Mouse (Mus musculus) forebrain, embryonic 15.5 days (tissue): ENCODE results near the gene Tinf2. TPM values are rescaled to one million over a fixed set of nuclear protein-coding genes. Genes with fewer than 3 reads are reported as not detected.

ENCODE experiments used
- ATAC-seq: fragments of 200-750 bp; cut with Nextera tagmentation; replicated peaks from 2 replicates; pipeline ENCODE4 v1.8.0; 2017; ENCODE audit warnings: mild to moderate bottlenecking, moderate TSS enrichment, moderate library complexity
- H3K27ac ChIP-seq: fragments of 300-500 bp; sonication (generic); replicated peaks from 2 replicates; pipeline ENCODE4 v1.5.1; 2015; ENCODE audit warnings: mild to moderate bottlenecking, inconsistent platforms
- H3K27me3 ChIP-seq: fragments of 300-500 bp; sonication (generic); 2 replicates; pipeline ENCODE4 v1.6.1; 2015; ENCODE audit warnings: inconsistent platforms
- H3K36me3 ChIP-seq: fragments of 300-500 bp; sonication (generic); 2 replicates; pipeline ENCODE4 v1.6.1; 2015; ENCODE audit warnings: mild to moderate bottlenecking, inconsistent platforms
- H3K4me1 ChIP-seq: fragments of 300-500 bp; sonication (generic); 2 replicates; pipeline ENCODE4 v1.6.1; 2015; ENCODE audit warnings: inconsistent platforms
- H3K4me2 ChIP-seq: fragments of 300-500 bp; sonication (generic); replicated peaks from 2 replicates; pipeline ENCODE4 v1.6.1; 2015; ENCODE audit warnings: mild to moderate bottlenecking, inconsistent platforms
- H3K4me3 ChIP-seq: fragments of 300-500 bp; sonication (generic); 2 replicates; pipeline ENCODE4 v1.5.1; 2015; ENCODE audit warnings: mild to moderate bottlenecking, inconsistent platforms
- H3K9ac ChIP-seq: fragments of 300-500 bp; sonication (generic); replicated peaks from 2 replicates; pipeline ENCODE4 v1.6.1; 2015; ENCODE audit warnings: mild to moderate bottlenecking, inconsistent platforms
- H3K9me3 ChIP-seq: fragments of 300-500 bp; sonication (generic); 2 replicates; pipeline ENCODE4 v1.6.1; 2016; ENCODE audit warnings: inconsistent platforms
- WGBS: fragments of 180-500 bp; shearing (Covaris S2); methylation state at CpG from one replicate; pipeline ENCODE4 v1.1.7; 2015; ENCODE audit warnings: mixed read lengths; 5-methylcytosine and 5-hydroxymethylcytosine counted together
- polyA plus RNA-seq: library from polyadenylated mRNA; unstranded; fragments of >200 nt; fragmentation: Nextera tagmentation; extraction: Ambion mirVana; gene quantifications from 2 replicates; pipeline ENCODE4 v1.2.1, GENCODE M21; 2015

The Tinf2 gene
- polyA plus RNA-seq, 1 experiment from 2014 or later, result 32.9 TPM

DNA sequence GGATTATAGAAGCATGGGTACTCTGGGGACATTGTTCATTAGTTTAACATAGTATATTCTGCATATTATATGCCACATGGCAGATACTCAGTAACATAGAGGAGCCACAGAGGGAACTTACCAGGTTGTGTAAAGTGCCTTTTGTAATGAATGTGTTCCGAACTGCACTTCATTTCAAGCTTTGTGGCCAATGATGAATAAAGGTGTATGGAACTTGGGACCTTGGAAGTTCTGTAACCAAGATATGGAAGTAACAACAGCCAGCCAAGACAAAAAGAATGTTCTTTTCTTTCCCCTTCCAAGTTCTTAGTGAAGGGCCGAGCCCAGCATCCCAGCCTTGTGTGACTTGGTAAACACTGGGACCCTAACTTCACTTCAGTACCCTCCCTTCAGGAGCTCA is 31.7 kb downstream of the Tinf2 start, which contains the start of gene Tssk4:
TSS of gene Tssk4 (plus strand) at position 301 of the 400 bp plus-strand sequence.
- no peak for ATAC-seq
- Histone ChIP-seq H3K4me1 (peaks cover 4% of the 10 kb centered on the region), H3K9ac (no peak within 1 kb of the TSS), H3K4me2 (no peak within 1 kb of the TSS), H3K36me3 (no peaks in the 10 kb centered on the region), H3K27me3 (no peaks in the 10 kb centered on the region), H3K27ac (no peak within 1 kb of the TSS), H3K9me3 (no peaks in the 10 kb centered on the region), H3K4me3 (no peak within 1 kb of the TSS)
- WGBS, result 97% methylated on average over 2 of the region's 2 CpGs

DNA sequence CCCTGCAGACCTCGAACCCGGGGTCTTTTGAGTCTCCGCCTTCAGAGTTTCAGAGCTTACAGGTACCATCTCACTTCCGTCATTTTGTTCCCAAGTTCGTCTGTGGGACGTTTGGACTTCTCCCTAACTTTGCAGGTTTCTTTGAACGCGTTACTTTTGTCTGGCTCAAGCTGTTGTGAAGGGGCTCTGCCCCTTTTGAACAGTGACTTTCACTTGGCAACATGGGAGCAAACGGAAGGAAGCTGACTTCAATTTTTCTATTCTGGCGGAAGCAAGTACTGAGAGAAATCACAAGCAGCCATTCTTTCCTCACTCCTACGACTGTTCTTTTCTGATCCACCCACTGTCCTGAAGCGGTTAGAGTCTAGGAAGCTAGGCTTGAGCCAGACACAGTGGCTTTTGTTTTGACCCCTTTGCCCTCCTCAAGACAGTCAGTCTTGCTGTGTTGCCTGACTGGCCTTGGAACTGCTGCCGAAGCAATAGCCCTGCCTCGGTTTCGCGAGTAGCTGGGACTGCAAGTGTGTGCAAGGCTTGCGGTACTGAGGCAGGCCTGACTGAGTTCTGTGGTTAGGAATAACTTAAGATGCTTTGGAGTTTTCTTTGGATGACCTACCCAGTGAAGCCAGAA is 37.2 kb downstream of the Tinf2 start:
- ATAC-seq, result no peak
- WGBS, result 29% methylated on average over 17 of the region's 17 CpGs
- peaks cover 18% of the 10 kb centered on the region for H3K36me3 ChIP-seq

DNA sequence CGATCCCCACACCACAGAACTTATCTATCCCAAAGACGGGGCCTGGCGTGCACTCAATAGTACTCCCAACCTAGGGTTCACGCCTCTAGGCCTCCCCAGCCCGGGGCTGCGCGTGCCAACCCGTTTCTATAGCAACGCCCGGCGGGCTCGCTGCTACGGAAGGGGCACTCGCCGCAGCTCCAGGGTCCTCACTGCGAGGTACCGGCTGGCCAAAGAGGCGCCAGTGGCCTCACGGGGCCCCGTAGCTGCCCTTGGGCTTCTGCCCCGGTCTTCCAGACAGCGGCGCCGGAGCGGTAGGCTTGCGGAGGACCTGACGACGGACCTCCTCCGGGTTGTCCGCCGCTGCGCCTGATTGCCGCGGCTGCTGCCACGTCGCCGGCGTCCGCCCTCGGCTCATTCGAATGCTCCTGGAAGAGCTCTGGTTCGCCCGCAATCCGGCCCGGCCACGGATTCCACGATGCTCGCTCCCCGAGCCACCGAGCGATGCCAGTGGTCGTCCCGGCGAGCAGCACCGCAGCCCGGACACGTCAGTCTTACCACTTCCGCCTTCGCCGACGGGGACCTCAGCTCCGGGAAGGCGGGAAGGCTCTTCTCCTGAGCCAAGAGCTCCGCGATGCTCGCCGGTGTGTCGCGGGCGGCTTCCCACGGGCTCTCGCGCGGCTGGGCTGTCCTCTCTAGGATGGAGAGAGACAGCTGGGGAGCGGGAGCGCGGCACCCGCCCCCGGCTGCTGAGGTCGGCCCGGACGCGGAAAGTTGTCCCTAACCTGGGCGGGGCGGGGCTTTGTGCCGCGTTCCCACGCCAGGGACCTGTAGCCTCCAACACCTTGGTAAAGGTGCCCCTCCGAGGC is 38.3 kb downstream of the Tinf2 start, which contains the start of gene Tm9sf1:
TSS of gene Tm9sf1 (minus strand) at position 747 of the 848 bp plus-strand sequence.
- peak within 1 kb of the TSS; percentile 94 for H3K27ac ChIP-seq
- no peaks in the 10 kb centered on the region for H3K27me3 ChIP-seq
- H3K36me3 ChIP-seq, result peaks cover 28% of the 10 kb centered on the region
- H3K4me2 ChIP-seq, result peak within 1 kb of the TSS; percentile 76
- WGBS, result under 1% methylated on average over 83 of the region's 89 CpGs
- peak within 1 kb of the TSS; percentile 86 for H3K9ac ChIP-seq
- H3K9me3 ChIP-seq, result no peaks in the 10 kb centered on the region
- H3K4me3 ChIP-seq, result peak within 1 kb of the TSS; percentile 71
- ATAC-seq, result peak; percentile 92
- H3K4me1 ChIP-seq, result peaks cover 22% of the 10 kb centered on the region

More for the DNA sequence above, 37.2 kb downstream of the Tinf2 start:
- no peak overlapping the region for H3K27ac ChIP-seq
- H3K9me3 ChIP-seq, result no peaks in the 10 kb centered on the region
- peaks cover 22% of the 10 kb centered on the region for H3K4me1 ChIP-seq
- peak overlapping the region; percentile 76 for H3K4me2 ChIP-seq
- H3K4me3 ChIP-seq, result peak overlapping the region; percentile 71
- peak overlapping the region; percentile 86 for H3K9ac ChIP-seq
- H3K27me3 ChIP-seq, result no peaks in the 10 kb centered on the region

GRCm38 (mm10) chr14:55642679-55643059 is 39.0 kb downstream of the Tinf2 start:
- peak; percentile 57 for ATAC-seq
- peak overlapping the region; percentile 71 for H3K4me3 ChIP-seq
- H3K9me3 ChIP-seq, result no peaks in the 10 kb centered on the region
- H3K4me2 ChIP-seq, result peak overlapping the region; percentile 76
- H3K27ac ChIP-seq, result peak overlapping the region; percentile 94
- WGBS, result 20% methylated on average over 8 of the region's 8 CpGs
- peak overlapping the region; percentile 86 for H3K9ac ChIP-seq
- H3K4me1 ChIP-seq, result peaks cover 22% of the 10 kb centered on the region
- peaks cover 34% of the 10 kb centered on the region for H3K36me3 ChIP-seq
- H3K27me3 ChIP-seq, result no peaks in the 10 kb centered on the region

DNA sequence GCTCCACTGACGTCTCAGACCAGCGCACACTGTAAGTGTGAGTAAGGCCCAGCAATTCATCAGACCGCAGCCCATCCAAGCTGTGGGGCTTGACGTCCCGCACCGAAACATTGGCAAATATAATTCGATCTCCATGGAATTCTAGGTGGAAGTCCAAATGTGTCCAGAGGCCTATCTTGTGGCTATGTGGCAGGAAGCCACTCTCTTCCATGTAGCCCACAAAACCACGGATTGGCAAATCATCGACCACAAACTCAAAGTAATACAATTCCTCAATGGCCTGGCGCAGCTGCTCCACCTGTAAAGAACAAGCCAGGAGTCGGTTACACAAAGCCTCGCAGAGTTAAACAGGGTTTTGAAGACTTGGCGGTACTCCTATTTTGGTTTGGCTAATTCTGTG is 40.3 kb downstream of the Tinf2 start:
- Histone ChIP-seq H3K27ac (no peak overlapping the region), H3K4me1 (peaks cover 23% of the 10 kb centered on the region), H3K4me2 (no peak overlapping the region), H3K36me3 (peaks cover 45% of the 10 kb centered on the region), H3K27me3 (no peaks in the 10 kb centered on the region), H3K4me3 (no peak overlapping the region), H3K9me3 (no peaks in the 10 kb centered on the region), H3K9ac (no peak overlapping the region)
- no peak for ATAC-seq
- WGBS, result 97% methylated on average over 13 of the region's 13 CpGs

DNA sequence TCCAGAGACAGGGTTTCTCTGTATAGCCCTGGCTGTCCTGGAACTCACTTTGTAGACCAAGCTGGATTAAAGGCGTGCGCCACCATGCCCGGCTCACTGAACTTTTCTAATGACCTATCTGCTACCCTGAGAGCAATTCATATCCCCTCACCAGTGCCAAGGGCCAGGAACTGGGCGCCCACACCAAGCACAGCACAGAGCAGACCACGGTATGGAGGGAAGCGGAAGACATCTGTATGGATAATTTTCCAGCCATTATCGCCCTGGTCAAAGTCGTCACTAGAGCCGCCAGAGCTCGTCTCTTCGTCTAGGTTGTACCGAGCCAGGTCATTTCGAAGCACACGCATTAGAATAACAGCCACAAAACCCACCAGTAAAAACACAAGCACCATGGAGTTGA is 40.8 kb downstream of the Tinf2 start:
- Histone ChIP-seq H3K9me3 (no peaks in the 10 kb centered on the region), H3K9ac (no peak overlapping the region), H3K27me3 (no peaks in the 10 kb centered on the region), H3K36me3 (peaks cover 47% of the 10 kb centered on the region), H3K4me2 (no peak overlapping the region), H3K4me1 (peaks cover 28% of the 10 kb centered on the region), H3K27ac (no peak overlapping the region), H3K4me3 (no peak overlapping the region)
- WGBS, result 98% methylated on average over 14 of the region's 14 CpGs
- no peak for ATAC-seq

DNA sequence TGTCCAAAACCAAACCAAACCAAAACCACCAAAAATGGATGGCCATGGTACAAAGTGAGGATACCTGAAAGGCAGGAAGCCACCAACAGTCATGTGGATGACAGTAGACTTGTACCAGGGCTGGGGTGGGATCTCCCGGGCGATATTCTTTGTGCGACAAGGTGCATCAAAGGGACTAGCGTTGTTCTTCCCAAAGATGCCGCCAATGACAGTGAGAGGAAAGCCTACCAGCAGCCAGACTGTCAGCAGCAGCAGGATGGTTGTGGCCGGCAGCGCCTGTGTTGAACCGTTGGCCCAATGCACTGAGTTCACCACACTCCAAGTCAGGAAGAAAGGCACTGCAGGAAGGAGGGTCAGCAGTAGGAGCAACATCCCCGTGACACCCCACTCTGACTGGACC is 43.8 kb downstream of the Tinf2 start, which contains the start of gene Gm49378:
TSS of gene Gm49378 (minus strand) at position 101 of the 400 bp plus-strand sequence.
- no peak within 1 kb of the TSS for H3K27ac ChIP-seq

GRCm38 (mm10) chr14:55635523-55636007 is 46.1 kb downstream of the Tinf2 start, which contains the start of gene Ipo4:
Ipo4 (minus strand) TSS chr14:55635957.
- Histone ChIP-seq H3K27ac (peak within 1 kb of the TSS; percentile 89), H3K9me3 (no peaks in the 10 kb centered on the region), H3K4me2 (peak within 1 kb of the TSS; percentile 91), H3K9ac (peak within 1 kb of the TSS; percentile 80), H3K4me3 (peak within 1 kb of the TSS; percentile 77), H3K27me3 (no peaks in the 10 kb centered on the region), H3K4me1 (peaks cover 17% of the 10 kb centered on the region), H3K36me3 (peaks cover 67% of the 10 kb centered on the region)
- 1% methylated on average over 33 of the region's 33 CpGs for WGBS
- ATAC-seq, result peak; percentile 93

More for the DNA sequence above, 43.8 kb downstream of the Tinf2 start, which contains the start of gene Gm49378:
- H3K27me3 ChIP-seq, result no peaks in the 10 kb centered on the region
- no peak within 1 kb of the TSS for H3K4me3 ChIP-seq
- 94% methylated on average over 9 of the region's 9 CpGs for WGBS
- H3K9me3 ChIP-seq, result no peaks in the 10 kb centered on the region
- no peak for ATAC-seq
- H3K9ac ChIP-seq, result no peak within 1 kb of the TSS
- peaks cover 25% of the 10 kb centered on the region for H3K4me1 ChIP-seq
- no peak within 1 kb of the TSS for H3K4me2 ChIP-seq
- peaks cover 56% of the 10 kb centered on the region for H3K36me3 ChIP-seq

DNA sequence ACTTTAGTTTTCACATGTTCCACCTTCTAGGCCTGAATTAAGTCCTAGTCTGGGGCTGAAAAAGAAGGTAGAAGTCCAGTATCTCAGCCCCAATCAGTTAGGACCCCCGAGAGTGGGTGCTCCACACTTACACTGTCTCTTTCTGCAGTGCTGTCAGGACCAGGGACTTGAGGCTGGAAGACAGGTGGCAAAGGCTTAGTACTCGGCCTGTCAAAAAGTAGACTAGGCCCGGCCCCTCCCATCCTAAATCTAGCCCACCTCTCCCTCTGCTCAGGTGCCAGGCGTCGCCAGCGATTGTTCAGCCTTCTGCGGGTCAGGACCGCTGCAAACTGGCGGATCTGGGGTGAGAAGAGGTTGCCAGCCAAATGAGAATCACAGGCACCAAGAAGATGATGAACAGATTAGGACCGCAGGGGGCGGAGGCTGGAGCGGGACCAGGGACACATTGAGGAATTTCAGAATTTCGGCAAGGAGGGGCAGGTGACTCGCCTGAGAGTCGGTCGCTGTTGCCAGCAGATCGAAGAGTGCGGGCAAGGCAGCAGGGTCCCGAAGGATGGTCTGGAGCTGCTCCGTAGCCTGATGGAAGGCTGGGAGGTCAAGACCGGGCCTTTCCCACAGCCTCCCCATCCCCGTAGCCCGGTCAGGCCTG is 46.6 kb downstream of the Tinf2 start:
- Histone ChIP-seq H3K4me1 (peaks cover 17% of the 10 kb centered on the region), H3K4me2 (peak overlapping the region; percentile 91), H3K9me3 (no peaks in the 10 kb centered on the region), H3K36me3 (peaks cover 67% of the 10 kb centered on the region), H3K27me3 (no peaks in the 10 kb centered on the region), H3K9ac (peak overlapping the region; percentile 80), H3K4me3 (peak overlapping the region; percentile 77), H3K27ac (peak overlapping the region; percentile 89)
- WGBS, result 4% methylated on average over 23 of the region's 23 CpGs
- peak; percentile 85 for ATAC-seq

DNA sequence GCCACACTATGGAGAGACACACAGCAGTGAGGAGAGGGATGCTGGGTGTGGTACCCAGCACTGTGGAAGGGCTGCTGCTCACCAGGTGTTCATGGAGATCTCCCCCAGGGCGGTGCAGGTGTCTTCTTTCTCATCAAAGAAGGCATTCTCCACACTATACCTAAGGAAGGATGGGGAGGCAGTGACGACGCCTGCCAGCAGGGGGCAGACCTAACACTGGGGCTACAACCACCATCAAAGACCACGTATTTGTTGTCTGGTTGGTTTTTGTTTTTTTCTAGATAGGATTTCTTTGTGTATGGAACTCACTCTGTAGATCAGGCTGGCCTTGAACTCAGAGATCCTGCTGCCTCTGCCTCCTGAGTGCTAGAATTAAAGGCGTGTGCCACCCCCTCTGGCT is 52.3 kb downstream of the Tinf2 start:
- H3K36me3 ChIP-seq, result peaks cover 84% of the 10 kb centered on the region
- 49% methylated on average over 5 of the region's 5 CpGs for WGBS
- H3K4me3 ChIP-seq, result no peak overlapping the region
- no peak for ATAC-seq
- H3K9me3 ChIP-seq, result no peaks in the 10 kb centered on the region
- peaks cover 3% of the 10 kb centered on the region for H3K4me1 ChIP-seq
- no peaks in the 10 kb centered on the region for H3K27me3 ChIP-seq
- H3K27ac ChIP-seq, result no peak overlapping the region
- H3K9ac ChIP-seq, result no peak overlapping the region
- no peak overlapping the region for H3K4me2 ChIP-seq

DNA sequence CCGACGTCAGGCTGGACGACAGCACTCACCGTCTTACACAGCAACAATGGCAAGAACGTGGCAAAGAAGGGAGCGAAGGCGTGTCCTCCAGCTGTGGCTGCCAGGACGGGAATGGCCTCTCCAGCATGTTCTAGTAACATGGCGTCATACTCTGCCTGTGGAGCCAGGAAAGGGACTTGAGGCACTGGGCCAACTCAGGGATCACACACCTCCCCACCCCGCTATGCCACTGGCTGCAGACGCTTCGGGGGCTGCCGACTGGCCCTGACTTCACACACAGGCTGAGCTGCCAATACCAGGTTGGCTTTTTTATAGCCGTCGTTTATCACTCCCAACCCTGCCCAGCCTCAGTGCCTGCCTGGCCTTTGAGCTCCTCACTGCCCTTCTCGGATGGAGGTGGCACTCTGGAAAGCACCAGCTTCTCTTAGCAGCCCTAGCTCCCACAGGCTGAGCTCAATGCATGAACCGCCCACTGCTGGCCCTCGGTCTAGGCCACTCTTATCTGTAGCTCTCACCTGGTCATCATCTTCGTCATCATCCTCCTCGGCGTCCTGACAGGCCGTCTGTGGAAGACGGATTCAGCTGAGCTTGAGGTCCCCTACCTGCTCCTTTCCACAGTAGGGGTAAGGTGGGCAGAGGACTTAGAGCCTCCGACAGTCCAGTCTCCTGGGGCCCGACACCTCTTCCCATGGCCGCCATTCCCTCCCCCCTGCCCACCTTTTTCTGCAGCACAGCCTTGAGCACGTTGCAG is 53.4 kb downstream of the Tinf2 start:
- Histone ChIP-seq H3K4me1 (no peaks in the 10 kb centered on the region), H3K9me3 (no peaks in the 10 kb centered on the region), H3K9ac (no peak overlapping the region), H3K4me2 (no peak overlapping the region), H3K36me3 (peaks cover 80% of the 10 kb centered on the region), H3K27me3 (no peaks in the 10 kb centered on the region), H3K27ac (no peak overlapping the region), H3K4me3 (no peak overlapping the region)
- ATAC-seq, result no peak
- WGBS, result 92% methylated on average over 27 of the region's 27 CpGs
